Mouse (Mus musculus): Measurements from ENCODE around the gene Myzap.

DNA sequence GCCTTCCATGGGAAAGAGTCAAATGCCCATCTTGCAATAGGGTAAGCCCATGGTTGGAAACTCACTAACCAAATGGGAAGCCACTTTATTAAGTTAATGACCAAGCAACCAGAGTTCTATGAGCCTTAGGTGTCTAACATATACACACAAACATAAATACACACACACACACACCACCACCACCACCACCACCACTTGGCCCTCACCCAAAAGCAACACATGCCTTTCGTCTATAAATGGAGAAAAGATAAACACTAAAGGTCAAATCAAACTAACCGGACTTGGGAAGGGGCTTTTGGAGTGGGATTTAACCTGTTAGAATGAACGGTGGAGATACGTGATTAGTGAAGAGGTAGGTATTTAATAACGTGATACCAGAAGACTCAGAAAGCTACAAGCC, 1.1 kb downstream of the Myzap start:
- TF ChIP-seq GATA1 (IDR thresholded peaks at IDR 0.05; ENCODE audit: low read length) (no peak), TAL1 (IDR thresholded peaks at IDR 0.05; ENCODE audit: low read length) (no peak)

Data from erythroblast, embryonic 14.5 days (primary cell).